Mouse (Mus musculus) kidney, postnatal 14 days (tissue): ENCODE results near the gene Ptprc.

Experiments used
- DNase-seq: peaks from one replicate; pipeline ENCODE4 v3.0.0; 2022; ENCODE audit warnings: mixed read lengths

The Ptprc gene

GRCm38 (mm10) chr1:138148844-138149243 lies 26.7 kb downstream of the Ptprc start:
- DNase-seq, result no peak

DNA sequence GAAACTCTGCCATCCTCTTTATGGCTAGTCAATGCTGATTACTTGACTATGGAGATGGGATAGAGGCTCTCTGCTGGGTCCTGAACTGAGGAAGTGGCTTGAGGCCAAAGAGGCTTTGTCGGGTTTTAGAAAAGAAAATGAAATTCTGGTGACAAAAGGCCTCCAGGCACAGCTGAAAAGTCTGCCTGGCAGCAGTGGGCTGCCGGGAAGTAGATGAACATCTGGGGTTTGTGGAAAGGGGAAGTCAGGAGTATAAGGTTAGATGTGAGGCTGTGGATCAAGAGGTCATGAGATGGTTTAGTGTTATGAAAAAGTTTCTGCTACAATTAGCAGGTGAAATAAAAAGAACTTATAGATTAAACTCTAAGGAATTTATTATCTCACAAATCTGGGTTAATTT lies 29.9 kb downstream of the Ptprc start:
- DNase-seq, result no peak

- no peak for DNase-seq
These were observed 30.4 kb downstream of the Ptprc start for GRCm38 (mm10) chr1:138145148-138145547.

DNA sequence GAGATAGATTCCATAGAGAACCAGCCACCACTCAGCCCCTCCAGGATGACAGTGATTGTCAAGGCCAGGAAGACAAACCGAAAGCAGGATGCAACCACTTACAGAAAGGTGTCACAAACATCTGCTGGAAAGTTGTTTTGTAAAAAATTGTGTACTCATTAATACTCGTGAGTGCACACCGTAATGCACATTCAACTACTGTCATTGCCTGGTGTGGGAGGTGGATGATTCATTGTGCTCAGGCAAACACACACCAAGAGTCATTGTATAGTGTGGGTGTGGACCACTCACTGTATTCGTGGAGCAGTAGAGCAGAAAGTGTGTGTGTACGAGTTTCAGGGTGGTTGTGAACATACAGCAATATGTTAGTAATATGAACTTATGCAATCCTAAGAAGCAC lies 31.1 kb downstream of the Ptprc start:
- no peak for DNase-seq

- DNase-seq, result no peak
These were observed 34.7 kb downstream of the Ptprc start for GRCm38 (mm10) chr1:138140769-138141168.

- no peak for DNase-seq
These were observed 37.8 kb downstream of the Ptprc start for GRCm38 (mm10) chr1:138137696-138138095.

DNA sequence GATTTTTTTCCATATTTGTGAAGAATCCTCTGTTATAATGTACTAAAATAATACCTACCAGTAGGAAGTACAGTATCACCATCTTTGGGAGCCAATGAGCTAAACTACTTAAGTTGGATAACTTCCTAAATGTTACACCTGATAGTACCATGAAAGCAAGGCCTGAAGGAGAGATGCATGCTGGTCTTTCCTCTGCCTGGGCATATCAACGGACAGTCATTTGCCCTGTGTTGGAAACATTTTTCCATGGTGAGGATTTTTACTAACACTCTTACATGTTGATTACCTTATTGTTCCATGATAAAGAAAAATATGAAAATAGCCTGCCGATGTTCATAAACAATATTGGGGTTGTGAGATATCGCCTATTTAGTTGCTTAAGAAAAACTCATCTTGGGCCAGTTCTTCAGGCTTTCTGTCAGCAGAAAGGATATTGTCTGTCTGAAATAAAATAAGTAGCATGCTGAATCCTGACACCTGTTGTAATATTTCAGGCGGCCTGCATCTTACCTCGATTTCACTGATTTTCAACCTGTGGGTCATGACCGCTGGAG lies 38.4 kb downstream of the Ptprc start:
- no peak for DNase-seq

GRCm38 (mm10) chr1:138136373-138136779 lies 39.1 kb downstream of the Ptprc start:
- DNase-seq, result peak; percentile 17

- no peak for DNase-seq
These were observed 39.7 kb downstream of the Ptprc start for GRCm38 (mm10) chr1:138135637-138136372.

DNA sequence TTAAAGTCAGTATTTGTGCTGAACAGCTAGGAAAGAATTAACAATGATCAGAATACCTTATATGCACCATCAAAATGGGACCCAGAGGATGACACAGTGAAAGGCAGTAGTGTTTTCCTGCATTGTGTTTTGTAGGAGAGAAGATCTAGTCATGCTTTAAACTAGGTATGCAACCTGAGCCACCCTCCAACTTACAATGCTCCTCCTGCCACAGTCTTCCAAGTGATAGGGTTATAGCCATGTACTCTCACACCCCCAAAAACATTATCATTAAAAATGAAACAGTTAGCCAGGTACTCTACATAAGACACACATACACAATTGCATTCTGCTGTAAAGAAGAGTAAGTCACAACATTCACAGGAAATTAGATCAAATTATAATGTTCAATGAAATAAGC lies 40.4 kb downstream of the Ptprc start:
- no peak for DNase-seq

DNA sequence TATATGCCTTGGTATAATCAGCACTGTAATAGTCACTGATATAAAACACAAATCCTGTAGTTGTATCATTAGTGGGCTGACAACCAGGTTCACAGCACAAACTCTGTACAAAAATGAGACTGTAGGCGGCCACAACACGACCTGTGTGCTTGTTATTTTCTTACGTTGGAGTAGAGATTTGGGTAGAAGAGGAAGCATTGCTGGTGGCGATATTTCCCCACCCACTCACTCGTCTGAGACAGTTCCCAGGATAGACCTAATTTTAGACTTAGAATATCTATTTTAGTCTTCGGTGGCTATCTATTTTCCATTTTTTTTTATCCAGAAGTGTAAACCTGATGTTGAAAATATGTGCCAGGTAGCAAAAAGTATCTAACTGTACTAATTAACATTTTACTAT lies 41.2 kb downstream of the Ptprc start:
- DNase-seq, result no peak

DNA sequence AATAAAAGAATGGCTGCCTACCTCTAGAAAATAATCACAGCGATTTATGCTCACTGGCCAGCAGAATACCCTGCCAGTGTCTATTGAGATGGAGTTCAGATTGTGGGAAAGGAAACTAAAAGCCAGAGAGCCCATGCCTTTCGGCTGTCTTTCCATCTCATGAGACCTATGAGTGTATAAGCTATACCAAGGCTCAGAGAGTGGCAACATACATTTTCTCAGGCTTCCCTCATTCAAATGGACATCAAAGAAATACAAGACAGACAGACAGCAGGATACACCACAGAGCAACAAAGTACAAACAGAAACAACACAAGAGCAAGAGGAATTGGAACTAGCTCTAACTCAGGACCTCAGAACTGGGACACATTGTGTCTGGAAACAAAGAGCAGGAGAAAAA lies 43.8 kb downstream of the Ptprc start:
- DNase-seq, result no peak

GRCm38 (mm10) chr1:138130145-138130544 lies 45.4 kb downstream of the Ptprc start:
- DNase-seq, result no peak

DNA sequence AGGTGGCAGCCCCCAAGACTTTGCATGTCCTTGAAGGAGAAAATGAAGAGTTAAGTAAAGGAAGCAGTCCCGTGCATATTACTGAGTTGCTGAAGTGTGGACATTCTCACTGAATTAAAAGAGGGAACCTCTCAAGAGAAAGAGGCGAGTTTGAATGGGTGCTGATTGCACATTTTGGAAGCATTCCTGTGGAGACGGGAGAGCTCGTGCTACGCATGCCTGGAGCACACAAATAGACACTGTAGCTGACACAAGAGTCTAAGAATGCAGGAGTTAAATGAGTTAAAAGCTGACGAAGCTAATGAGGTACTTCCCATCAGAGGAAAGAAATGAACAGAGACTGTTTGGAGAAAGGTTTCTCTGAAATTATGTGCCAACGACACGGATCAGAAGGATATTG lies 48.7 kb downstream of the Ptprc start:
- no peak for DNase-seq

DNA sequence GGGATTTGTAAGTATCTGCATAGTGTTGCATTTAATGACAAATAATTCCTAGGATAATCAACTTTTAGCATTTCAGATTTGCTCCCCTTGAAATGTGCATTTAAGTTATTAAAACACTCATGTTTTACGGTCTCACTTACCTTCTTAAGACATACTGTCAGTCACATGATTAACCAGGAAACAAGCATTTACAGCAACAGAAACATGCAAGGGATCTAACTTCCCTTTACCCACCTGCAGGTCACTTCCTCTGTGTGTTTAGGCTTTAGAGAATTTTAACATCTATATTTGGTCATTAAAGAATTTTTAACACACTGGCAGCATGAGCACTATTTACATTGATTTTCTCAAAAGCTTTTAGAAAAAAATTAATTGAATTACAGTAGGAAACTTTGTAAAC lies 50.2 kb downstream of the Ptprc start:
- DNase-seq, result no peak

- DNase-seq, result peak; percentile 6
These were observed 51.6 kb downstream of the Ptprc start for GRCm38 (mm10) chr1:138123866-138124265.

DNA sequence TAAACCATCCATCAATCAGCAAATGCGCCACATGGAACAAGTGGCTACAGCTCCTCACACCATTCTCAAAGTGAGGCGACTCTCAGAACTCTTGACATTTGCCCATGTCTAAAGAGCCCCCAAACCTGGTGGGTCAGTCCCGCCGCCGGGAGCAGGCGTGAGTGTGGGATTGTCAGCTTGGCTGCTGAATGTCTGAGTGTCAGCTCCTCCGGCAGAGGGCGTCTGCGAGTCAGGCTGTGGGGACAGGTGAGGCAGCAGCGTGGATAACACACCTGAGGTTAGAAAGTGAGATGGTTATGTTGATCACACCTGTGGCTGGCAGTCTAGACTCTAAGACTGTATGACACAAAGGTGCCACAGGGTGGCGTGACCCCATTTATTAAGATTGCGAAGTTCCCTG lies 55.6 kb downstream of the Ptprc start:
- DNase-seq, result no peak

DNA sequence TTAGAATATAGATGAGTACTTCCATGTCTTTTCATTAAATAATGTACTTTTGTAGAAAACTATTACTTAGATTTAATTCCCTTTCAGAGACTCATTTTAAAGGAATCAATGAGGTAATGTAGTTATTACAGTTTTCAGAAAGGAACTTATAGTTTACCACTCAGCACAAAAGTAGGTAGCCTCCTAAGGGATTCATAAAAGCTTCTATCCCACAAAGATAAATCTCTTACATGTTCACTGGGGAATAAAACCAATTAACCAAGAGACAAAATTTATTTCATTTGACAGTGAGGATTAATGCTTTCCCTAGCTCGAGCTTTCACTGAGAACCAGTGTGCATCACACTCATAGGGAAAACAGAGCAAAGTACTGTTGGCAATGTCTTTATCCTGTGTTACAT lies 82.3 kb downstream of the Ptprc start:
- DNase-seq, result no peak

GRCm38 (mm10) chr1:138085810-138086209 lies 89.7 kb downstream of the Ptprc start:
- peak; percentile 38 for DNase-seq

DNA sequence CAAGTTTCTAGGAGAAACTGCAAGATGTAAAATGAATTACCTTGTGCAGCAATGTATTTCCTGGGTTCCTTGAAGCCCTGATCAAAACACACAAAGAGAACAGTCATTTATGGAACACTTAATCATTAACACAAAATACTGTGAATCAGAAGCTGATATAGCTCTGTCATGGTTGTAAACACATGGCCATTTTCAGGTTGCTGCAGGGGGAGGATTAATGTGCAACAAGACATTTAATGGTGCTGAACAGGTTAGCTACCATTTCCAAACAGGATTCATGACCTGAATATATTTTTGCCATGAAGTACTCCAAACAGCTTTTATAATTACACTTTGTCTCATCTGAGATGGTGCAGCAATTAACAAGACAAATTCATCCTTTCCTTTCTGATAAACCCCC lies 91.8 kb downstream of the Ptprc start:
- DNase-seq, result peak; percentile 14

- DNase-seq, result no peak
These were observed 95.2 kb downstream of the Ptprc start for GRCm38 (mm10) chr1:138080308-138080707.

DNA sequence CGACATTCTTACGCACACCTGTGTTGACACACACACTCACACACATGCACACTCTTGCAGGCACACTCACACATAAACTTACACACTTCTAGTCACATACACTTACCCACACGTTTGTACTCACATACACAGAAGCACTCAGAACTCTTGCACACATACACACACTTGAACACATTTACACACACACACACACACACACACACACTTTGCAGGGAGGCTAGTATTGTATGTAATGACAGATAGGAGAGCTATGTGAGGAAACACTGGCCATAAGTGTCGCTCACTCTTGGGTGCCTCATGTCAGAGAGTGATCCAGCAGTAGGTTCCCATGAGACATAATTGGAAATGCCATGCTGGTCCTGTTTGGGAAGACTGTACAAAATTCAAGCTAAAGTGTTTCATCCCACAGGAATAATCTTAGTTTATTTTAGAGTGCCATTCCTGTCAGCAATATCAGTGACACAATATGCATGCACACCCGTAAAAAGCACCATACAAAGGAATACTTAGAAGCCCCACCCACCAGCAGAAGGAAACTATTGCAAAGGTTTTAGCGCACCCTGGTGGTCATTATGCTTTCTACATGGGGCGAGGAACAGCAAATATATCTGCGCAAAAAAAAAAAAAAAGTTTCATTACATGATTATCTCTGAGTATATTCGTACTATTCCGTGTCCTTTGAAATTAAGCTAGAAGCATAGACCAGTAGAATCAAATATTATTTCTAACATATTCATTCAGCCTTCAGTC lies 131.1 kb downstream of the Ptprc start:
- DNase-seq, result peak; percentile 85

DNA sequence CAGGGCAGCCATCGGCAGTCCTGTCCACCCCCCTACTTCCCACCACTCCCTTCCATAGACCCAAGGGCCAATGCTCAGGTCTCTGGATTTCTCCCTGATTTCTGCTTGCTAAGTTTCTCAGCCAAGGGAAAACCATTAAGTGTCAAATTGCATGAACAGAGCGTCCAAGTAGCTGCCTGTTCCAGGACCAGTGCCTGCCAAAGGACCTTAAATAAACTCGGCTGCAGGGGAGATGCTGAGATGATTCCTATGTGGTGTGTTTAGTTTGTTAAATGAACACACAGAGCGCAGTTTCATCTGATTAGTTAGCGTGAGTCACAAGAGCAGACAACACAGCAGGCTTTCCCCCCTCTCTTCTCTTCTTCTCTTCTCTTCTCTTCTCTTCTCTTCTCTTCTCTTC lies 135.0 kb downstream of the Ptprc start:
- DNase-seq, result no peak

- DNase-seq, result no peak
These were observed 136.3 kb downstream of the Ptprc start for GRCm38 (mm10) chr1:138039201-138039600.
